Mouse (Mus musculus) adipose tissue, adult 10 weeks (tissue): ENCODE measurements around the gene Thumpd2. TPM values are rescaled to one million over a fixed set of nuclear protein-coding genes. Genes with fewer than 3 reads are reported as not detected.

ENCODE experiments used
- polyA plus RNA-seq: library from polyadenylated mRNA; stranded (reverse); fragments of 350-450 nt; fragmentation: Illumina TruSeq; extraction: RNeasy Lipid Tissue Mini Kit (QIAGEN cat#74804); gene quantifications from one replicate; pipeline ENCODE4 v1.2.3, GENCODE M21; 2014; ENCODE audit warnings: low read depth, low replicate concordance

Thumpd2 gene
- 5.5 TPM for polyA plus RNA-seq

DNA sequence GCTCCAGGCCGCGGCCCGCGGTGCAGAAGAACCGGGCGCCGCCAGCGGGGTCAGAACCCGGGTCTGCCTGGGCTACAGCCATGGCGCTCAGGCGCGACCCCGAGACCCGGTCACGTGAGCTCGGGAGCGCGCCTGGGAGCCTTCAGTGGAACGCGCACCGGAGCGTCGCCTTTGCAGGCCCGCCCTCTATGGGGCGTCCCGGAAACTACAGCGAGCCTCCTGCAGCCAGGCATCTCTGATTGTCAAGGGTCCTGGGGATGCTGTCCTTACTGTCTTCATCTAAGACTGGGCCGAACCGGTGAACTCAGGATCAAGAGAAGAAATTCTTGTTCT, at the start of gene Thumpd2:
Thumpd2 (minus strand) TSS at position 104 of the 333 bp plus-strand sequence.

Other genes starting within 250 kb of the Thumpd2 start
- 0.60 TPM for gene Tmem178, start 120.5 kb downstream of the Thumpd2 start, polyA plus RNA-seq